Mouse (Mus musculus) intestine, embryonic 14.5 days (tissue): ENCODE measurements around the gene Metap2. TPM values are rescaled to one million over a fixed set of nuclear protein-coding genes. Genes with fewer than 3 reads are reported as not detected.

Experiments
- ATAC-seq: fragments of 200-750 bp; cut with Nextera tagmentation; replicated peaks from 2 replicates; pipeline ENCODE4 v1.8.0; 2017; ENCODE audit warnings: low read depth, moderate number of reproducible peaks, moderate TSS enrichment, moderate library complexity; ENCODE audit not compliant: low FRiP score, low TSS enrichment
- DNase-seq: peaks from one replicate; pipeline ENCODE4 v3.0.0-alpha.2; 2018; ENCODE audit warnings: low spot score
- H3K27ac ChIP-seq: fragments of 300-500 bp; sonication (generic); 2 replicates; pipeline ENCODE4 v1.5.1; 2014; ENCODE audit warnings: low read depth, mild to moderate bottlenecking, control low read depth
- H3K27me3 ChIP-seq: fragments of 300-500 bp; sonication (generic); replicated peaks from 2 replicates; pipeline ENCODE4 v1.6.1; 2014; ENCODE audit warnings: low read length, control low read depth; ENCODE audit not compliant: control insufficient read depth, insufficient read depth
- H3K36me3 ChIP-seq: fragments of 300-500 bp; sonication (generic); 2 replicates; pipeline ENCODE4 v1.6.1; 2014; ENCODE audit warnings: low read length, control low read depth; ENCODE audit not compliant: control insufficient read depth, insufficient read depth
- H3K4me1 ChIP-seq: fragments of 300-500 bp; sonication (generic); replicated peaks from 2 replicates; pipeline ENCODE4 v1.6.1; 2014; ENCODE audit warnings: low read length, control low read depth, mixed read lengths; ENCODE audit not compliant: control insufficient read depth, insufficient read depth
- H3K4me2 ChIP-seq: fragments of 300-500 bp; sonication (generic); 2 replicates; pipeline ENCODE4 v1.6.1; 2014; ENCODE audit warnings: low read length
- H3K4me3 ChIP-seq: fragments of 300-500 bp; sonication (generic); 2 replicates; pipeline ENCODE4 v1.5.1; 2014; ENCODE audit warnings: low read depth, low read length, control low read depth, mixed read lengths
- H3K9ac ChIP-seq: fragments of 300-500 bp; sonication (generic); 2 replicates; pipeline ENCODE4 v1.6.1; 2014; ENCODE audit warnings: mild to moderate bottlenecking, low read length
- H3K9me3 ChIP-seq: fragments of 300-500 bp; sonication (generic); 2 replicates; pipeline ENCODE4 v1.6.1; 2016; ENCODE audit warnings: low read length, control low read depth; ENCODE audit not compliant: control insufficient read depth
- WGBS: fragments of 180-500 bp; shearing (Covaris S2); extraction: QIAGEN DNeasy Blood & Tissue Kit; methylation state at CpG from one replicate; pipeline ENCODE4 v1.1.7; 2014; 5-methylcytosine and 5-hydroxymethylcytosine counted together
- polyA plus RNA-seq: library from polyadenylated mRNA; unstranded; fragments of >200 nt; fragmentation: Nextera tagmentation; extraction: Ambion mirVana; gene quantifications from 2 replicates; pipeline ENCODE4 v1.2.1, GENCODE M21; 2014

The Metap2 gene
- polyA plus RNA-seq, 1 experiment from 2014 or later: 206 TPM

DNA sequence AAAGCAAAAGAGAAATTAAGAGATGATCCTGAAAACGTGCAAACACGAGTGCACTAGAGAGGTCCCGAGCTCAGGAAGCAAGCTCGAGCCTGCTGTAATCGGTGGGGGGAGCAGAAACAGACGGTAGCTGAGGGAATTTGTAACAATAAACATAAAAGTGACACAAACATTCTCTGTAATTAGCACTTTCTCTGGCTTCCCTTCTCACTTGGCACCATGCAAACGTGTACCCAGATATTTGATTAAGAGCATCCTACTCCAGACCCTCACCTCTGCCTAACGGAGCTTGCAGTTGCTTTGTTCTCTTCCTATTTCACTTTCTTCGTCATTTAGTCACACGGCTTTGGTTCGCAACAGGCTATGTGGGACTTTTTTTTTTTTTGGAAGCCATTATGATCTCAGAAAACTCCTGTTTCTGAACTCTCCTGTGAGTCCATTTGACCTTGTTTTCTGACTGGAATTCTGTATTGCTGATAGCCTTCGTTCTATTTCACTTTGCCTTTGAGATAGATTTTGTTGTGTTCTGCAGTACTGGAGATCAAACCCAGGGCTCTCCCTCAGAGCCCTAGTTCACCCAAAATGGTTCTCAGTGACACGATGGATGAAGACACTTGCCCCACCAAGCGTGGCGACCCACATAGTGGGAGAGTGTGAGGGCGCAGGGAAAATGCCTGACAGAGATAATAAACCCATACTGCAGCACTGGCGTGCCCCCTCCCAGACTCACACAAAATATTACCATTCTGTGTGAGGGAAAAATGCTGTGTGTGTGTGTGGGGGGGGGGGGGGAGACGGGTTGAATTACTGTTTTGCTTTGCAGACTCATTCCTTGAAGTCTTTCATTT is 64.9 kb downstream of the Metap2 start:
- H3K4me2 ChIP-seq: peak overlapping the region; percentile 14
- DNase-seq (no peak), ATAC-seq (no peak)
- H3K4me1 ChIP-seq: peaks cover 4% of the 10 kb centered on the region; the same call in 1 of the 2 replicates
- H3K9me3 ChIP-seq: no peaks in the 10 kb centered on the region
- 7% methylated on average over 18 of the region's 18 CpGs for WGBS
- H3K27ac ChIP-seq: no peak overlapping the region
- H3K27me3 ChIP-seq: peaks cover 65% of the 10 kb centered on the region
- no peak overlapping the region for H3K9ac ChIP-seq
- no peak overlapping the region; the same call in 1 of the 2 replicates for H3K4me3 ChIP-seq
- H3K36me3 ChIP-seq: no peaks in the 10 kb centered on the region

DNA sequence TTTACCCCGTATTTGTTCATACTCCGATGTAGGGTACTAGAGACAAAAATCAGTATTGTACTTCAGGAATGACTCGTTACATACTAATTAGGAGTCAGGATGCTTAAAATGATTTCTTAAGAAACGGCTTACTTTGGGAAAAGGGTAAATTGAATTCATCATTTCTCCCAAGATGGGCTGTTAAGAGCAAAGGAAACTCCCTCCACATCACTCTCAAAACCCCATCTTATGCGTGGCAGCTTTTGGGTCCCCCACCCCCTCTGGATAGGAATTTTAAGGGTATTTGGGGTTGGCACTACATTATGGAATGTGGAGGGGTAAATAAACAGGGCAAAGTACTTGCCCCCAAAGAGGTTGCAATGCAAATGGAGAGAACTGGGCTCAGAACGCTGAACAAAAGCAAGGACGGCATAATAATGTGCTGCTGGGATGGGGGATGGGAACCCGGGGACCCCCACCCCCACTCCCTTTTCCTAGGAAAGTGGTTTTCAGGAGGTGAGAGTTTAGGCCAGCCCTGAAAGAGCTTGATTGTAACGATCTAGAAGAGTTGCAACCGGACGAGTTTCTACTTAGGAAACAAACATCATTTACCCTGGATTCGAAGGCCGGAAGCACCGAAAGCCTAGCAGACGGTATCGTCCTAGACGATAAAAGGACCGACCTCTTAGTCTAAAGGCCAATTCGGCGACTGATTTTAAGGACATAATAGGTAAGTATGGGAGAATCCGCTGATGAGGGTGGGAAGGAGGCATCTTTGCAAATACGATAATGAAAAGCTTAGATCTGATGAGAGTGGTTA is 65.8 kb downstream of the Metap2 start, which contains the start of gene Usp44:
Gene Usp44, plus strand, starts transcription at position 625 of the 799 bp plus-strand sequence.
- DNase-seq (no peak), ATAC-seq (no peak)
- Histone ChIP-seq H3K9me3 (no peaks in the 10 kb centered on the region), H3K27me3 (peaks cover 65% of the 10 kb centered on the region), H3K27ac (no peak within 1 kb of the TSS), H3K4me3 (no peak within 1 kb of the TSS; the same call in 1 of the 2 replicates), H3K4me1 (peaks cover 4% of the 10 kb centered on the region; the same call in 1 of the 2 replicates), H3K4me2 (peak within 1 kb of the TSS; percentile 14), H3K36me3 (no peaks in the 10 kb centered on the region), H3K9ac (no peak within 1 kb of the TSS)
- 8% methylated on average over 22 of the region's 22 CpGs for WGBS

DNA sequence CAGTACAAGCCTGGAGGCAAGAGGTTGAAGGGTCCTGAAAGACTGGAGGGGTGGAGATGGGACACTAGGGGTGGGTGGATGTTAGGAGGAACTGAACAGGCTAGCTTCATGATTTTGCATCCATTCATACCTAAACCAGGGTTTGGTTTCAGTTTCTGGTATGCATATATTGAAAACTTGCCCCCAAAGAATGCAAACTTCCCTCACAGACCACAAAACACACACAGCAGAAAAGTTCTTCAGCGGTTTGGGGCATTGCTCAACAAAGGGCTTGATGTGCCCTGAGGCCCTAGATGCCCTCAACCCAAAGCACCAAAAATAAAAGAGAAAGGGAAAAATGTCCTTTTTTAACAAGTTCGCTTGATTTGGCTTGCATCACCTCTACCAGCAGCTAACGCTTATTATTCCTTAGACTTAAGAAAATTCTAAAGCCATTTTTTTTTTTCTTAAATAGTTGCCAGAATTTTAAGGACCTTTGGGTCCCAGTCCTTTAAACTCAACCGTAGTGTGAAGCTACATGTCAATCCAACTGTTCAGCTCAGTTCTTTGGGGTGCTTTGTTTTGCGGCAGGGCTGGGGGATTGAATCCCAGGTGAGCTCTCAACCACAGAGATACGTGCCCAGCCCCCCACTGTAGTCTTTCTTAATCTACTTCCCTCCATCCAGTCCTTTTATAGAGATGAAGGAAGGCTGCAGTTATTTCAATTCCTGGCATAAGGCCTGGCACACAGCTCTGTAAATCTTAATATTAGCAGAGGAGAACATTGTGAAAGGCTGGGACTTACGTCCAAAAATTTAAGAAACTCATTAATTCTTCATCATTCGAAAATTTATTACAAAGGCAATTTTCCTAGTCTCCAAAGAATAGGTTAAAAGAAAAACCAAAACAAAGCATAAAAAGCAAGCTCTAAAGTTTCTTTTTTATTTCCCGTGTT is 66.7 kb downstream of the Metap2 start:
- Histone ChIP-seq H3K4me2 (no peak overlapping the region), H3K9me3 (no peaks in the 10 kb centered on the region), H3K27me3 (peaks cover 58% of the 10 kb centered on the region), H3K27ac (no peak overlapping the region), H3K9ac (no peak overlapping the region), H3K36me3 (no peaks in the 10 kb centered on the region), H3K4me1 (peaks cover 4% of the 10 kb centered on the region; the same call in 1 of the 2 replicates), H3K4me3 (no peak overlapping the region)
- ATAC-seq: no peak
- 46% methylated on average over 9 of the region's 9 CpGs for WGBS
- no peak for DNase-seq

- Histone ChIP-seq H3K9me3 (no peaks in the 10 kb centered on the region), H3K4me2 (no peak overlapping the region), H3K36me3 (no peaks in the 10 kb centered on the region), H3K4me3 (no peak overlapping the region), H3K27me3 (0 out of 2 replicates have a peak, but pooled peaks cover 5% of the 10 kb centered on the region), H3K27ac (no peak overlapping the region), H3K9ac (no peak overlapping the region), H3K4me1 (no peaks in the 10 kb centered on the region; the same call in 1 of the 2 replicates)
- ATAC-seq (no peak), DNase-seq (peak; percentile 85)
- WGBS: 29% methylated on average over 7 of the region's 7 CpGs
Measured at GRCm38 (mm10) chr10:93818661-93819060, 78.2 kb downstream of the Metap2 start.

DNA sequence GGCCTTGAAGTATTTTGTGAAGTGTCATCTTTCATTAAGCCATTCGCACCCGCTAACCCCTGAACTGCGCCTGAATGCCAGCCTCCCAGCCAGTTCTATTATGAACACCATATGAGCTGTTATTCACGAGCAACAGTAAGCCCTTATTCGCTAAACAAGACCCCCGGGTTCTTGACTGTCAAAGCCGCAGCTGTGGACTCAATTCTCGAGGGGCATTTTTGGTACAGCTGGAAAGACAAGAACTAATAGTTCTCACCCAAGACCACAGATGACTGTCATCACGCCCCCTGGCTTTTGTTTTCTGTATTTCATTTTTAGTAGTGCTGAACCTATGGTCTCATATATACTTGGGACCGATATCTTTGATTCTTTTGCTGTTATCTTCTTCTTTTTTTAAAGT is 83.1 kb downstream of the Metap2 start:
- no peaks in the 10 kb centered on the region for H3K9me3 ChIP-seq
- no peaks in the 10 kb centered on the region for H3K27me3 ChIP-seq
- H3K4me3 ChIP-seq: no peak overlapping the region
- H3K27ac ChIP-seq: no peak overlapping the region
- WGBS: 76% methylated on average over 10 of the region's 10 CpGs
- no peaks in the 10 kb centered on the region for H3K4me1 ChIP-seq
- H3K36me3 ChIP-seq: no peaks in the 10 kb centered on the region
- ATAC-seq (no peak), DNase-seq (no peak)
- no peak overlapping the region for H3K9ac ChIP-seq
- H3K4me2 ChIP-seq: no peak overlapping the region

DNA sequence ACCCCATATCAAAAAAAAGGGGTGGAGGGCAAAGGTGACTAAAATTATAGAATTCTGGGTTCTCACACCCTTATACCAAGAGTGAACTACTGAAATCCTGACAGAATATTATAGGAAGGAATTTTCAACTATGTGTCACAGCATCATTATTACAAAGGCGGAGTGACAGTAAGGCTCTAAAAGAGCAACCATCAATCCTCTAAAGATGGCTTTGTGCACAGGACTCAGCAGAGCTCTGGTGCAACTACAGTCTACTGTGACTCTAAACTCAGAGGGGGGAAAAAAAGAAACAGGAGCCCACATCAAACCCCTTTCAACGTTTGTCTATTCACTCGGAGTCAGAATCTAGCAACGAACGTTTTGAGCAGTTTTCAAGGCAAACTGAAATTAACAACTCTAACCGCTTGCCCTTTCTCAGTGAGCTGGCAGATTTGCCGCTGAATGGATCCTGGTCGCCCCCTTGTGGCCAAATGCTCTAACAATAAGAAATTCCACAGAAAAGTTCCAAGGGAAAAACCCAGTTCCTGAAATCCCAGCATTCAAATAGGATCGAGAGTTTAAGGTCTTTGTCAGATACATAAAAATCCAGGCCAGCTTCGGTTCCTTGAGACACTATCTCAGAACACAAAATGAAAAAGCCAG is 84.0 kb downstream of the Metap2 start:
- Histone ChIP-seq H3K27me3 (no peaks in the 10 kb centered on the region), H3K9ac (no peak overlapping the region), H3K9me3 (no peaks in the 10 kb centered on the region), H3K36me3 (no peaks in the 10 kb centered on the region), H3K4me1 (no peaks in the 10 kb centered on the region), H3K27ac (no peak overlapping the region), H3K4me2 (peak overlapping the region; percentile 33; the same call in 1 of the 2 replicates), H3K4me3 (no peak overlapping the region)
- no peak for ATAC-seq
- 19% methylated on average over 10 of the region's 10 CpGs for WGBS
- DNase-seq: peak; percentile 94

GRCm38 (mm10) chr10:93812098-93812497 is 84.8 kb downstream of the Metap2 start:
- Histone ChIP-seq H3K27me3 (no peaks in the 10 kb centered on the region), H3K4me2 (no peak overlapping the region), H3K36me3 (no peaks in the 10 kb centered on the region), H3K27ac (no peak overlapping the region), H3K9ac (no peak overlapping the region), H3K4me3 (no peak overlapping the region), H3K4me1 (no peaks in the 10 kb centered on the region), H3K9me3 (no peaks in the 10 kb centered on the region)
- WGBS: 80% methylated on average over 7 of the region's 7 CpGs
- ATAC-seq (no peak), DNase-seq (no peak)
